Mouse (Mus musculus): ENCODE measurements around the gene Prr18.

- TF ChIP-seq ZNF384 (IDR thresholded peaks at IDR 0.05; ENCODE audit: low read depth, low read length) = no peak
- no peak for TF ChIP-seq HCFC1 (IDR thresholded peaks at IDR 0.05; ENCODE audit: borderline replicate concordance, insufficient read depth, low read length)
- TF ChIP-seq CHD2 (IDR thresholded peaks at IDR 0.05; ENCODE audit: low read depth, low read length) = no peak
- TF ChIP-seq MAFK (IDR thresholded peaks at IDR 0.05; ENCODE audit: insufficient read depth, low read depth, low read length) = no peak
Measured at GRCm38 (mm10) chr17:8339666-8340374, 2.6 kb downstream of the Prr18 start.

Measured in ES-E14 (cell line).